Mouse (Mus musculus): ENCODE data around the gene Fam181a. TPM values are rescaled to one million over a fixed set of nuclear protein-coding genes. Genes with fewer than 3 reads are reported as not detected.

Fam181a gene
- not detected for polyA plus RNA-seq (2017; shearing (Covaris generic))

GRCm38 (mm10) chr12:103310744-103311267 lies at the start of gene Fam181a:
TSS of gene Fam181a (plus strand) at chr12:103310975.

GRCm38 (mm10) chr12:103355746-103356414 lies 45.1 kb downstream of the Fam181a start, which contains the start of gene Asb2:
TSS of gene Asb2 (minus strand) at chr12:103356001.

Other genes with a start within 250 kb of the Fam181a start
- gene Prima1, start 68.8 kb upstream of the Fam181a start, polyA plus RNA-seq (2017; shearing (Covaris generic)) = not detected
- 8.8 TPM for gene Asb2, start 45.0 kb downstream of the Fam181a start, polyA plus RNA-seq (2017; shearing (Covaris generic))
- gene Otub2, start 77.7 kb downstream of the Fam181a start, polyA plus RNA-seq (2017; shearing (Covaris generic)) = 3.0 TPM
- gene 9330161L09Rik, start 96.8 kb downstream of the Fam181a start, polyA plus RNA-seq (2017; shearing (Covaris generic)) = 0.51 TPM
- 202 TPM for gene Ddx24, start 114.9 kb downstream of the Fam181a start, polyA plus RNA-seq (2017; shearing (Covaris generic))
- gene Ifi27, start 123.2 kb downstream of the Fam181a start, polyA plus RNA-seq (2017; shearing (Covaris generic)) = 309 TPM
- 204 TPM for gene Ifi27l2a, start 132.7 kb downstream of the Fam181a start, polyA plus RNA-seq (2017; shearing (Covaris generic))
- 0.83 TPM for gene Ifi27l2b, start 146.2 kb downstream of the Fam181a start, polyA plus RNA-seq (2017; shearing (Covaris generic))
- gene Ppp4r4, start 221.3 kb downstream of the Fam181a start, polyA plus RNA-seq (2017; shearing (Covaris generic)) = not detected